Mouse (Mus musculus) lung, embryonic 15.5 days (tissue): ENCODE data around the gene Gm15557. TPM values are rescaled to one million over a fixed set of nuclear protein-coding genes. Genes with fewer than 3 reads are reported as not detected.
"Not testable (repeated sequence)": the region's sequence is repeated elsewhere in the genome, so short reads cannot be mapped to it uniquely, and the experiment has no call there.

Experiments
- ATAC-seq: fragments of 200-750 bp; cut with Nextera tagmentation; 2 replicates; pipeline ENCODE4 v1.8.0; 2017; ENCODE audit warnings: moderate number of reproducible peaks, borderline replicate concordance; ENCODE audit not compliant: low FRiP score, low TSS enrichment; ENCODE audit errors: extremely low read depth
- H3K27ac ChIP-seq: fragments of 300-500 bp; sonication (generic); 2 replicates; pipeline ENCODE4 v1.5.1; 2015; ENCODE audit warnings: moderate library complexity, mild to moderate bottlenecking, inconsistent platforms
- H3K27me3 ChIP-seq: fragments of 300-500 bp; sonication (generic); 2 replicates; pipeline ENCODE4 v1.6.1; 2015; ENCODE audit warnings: inconsistent platforms
- H3K36me3 ChIP-seq: fragments of 300-500 bp; sonication (generic); 2 replicates; pipeline ENCODE4 v1.6.1; 2015; ENCODE audit warnings: inconsistent platforms
- H3K4me1 ChIP-seq: fragments of 300-500 bp; sonication (generic); 2 replicates; pipeline ENCODE4 v1.6.1; 2015; ENCODE audit warnings: inconsistent platforms
- H3K4me2 ChIP-seq: fragments of 300-500 bp; sonication (generic); 2 replicates; pipeline ENCODE4 v1.6.1; 2015; ENCODE audit warnings: inconsistent platforms, mild to moderate bottlenecking, moderate library complexity
- H3K4me3 ChIP-seq: fragments of 300-500 bp; sonication (generic); 2 replicates; pipeline ENCODE4 v1.5.1; 2015; ENCODE audit warnings: mild to moderate bottlenecking, inconsistent platforms
- H3K9ac ChIP-seq: fragments of 300-500 bp; sonication (generic); 2 replicates; pipeline ENCODE4 v1.6.1; 2015; ENCODE audit warnings: inconsistent platforms
- H3K9me3 ChIP-seq: fragments of 300-500 bp; sonication (generic); 2 replicates; pipeline ENCODE4 v1.6.1; 2016; ENCODE audit warnings: inconsistent platforms
- WGBS: fragments of 180-500 bp; shearing (Covaris S2); methylation state at CpG from one replicate; pipeline ENCODE4 v1.1.7; 2015; 5-methylcytosine and 5-hydroxymethylcytosine counted together
- polyA plus RNA-seq: library from polyadenylated mRNA; unstranded; fragments of >200 nt; fragmentation: Nextera tagmentation; extraction: Ambion mirVana; gene quantifications from 2 replicates; pipeline ENCODE4 v1.2.1, GENCODE M21; 2015

Gene Gm15557
- not detected in 2 replicates for polyA plus RNA-seq

DNA sequence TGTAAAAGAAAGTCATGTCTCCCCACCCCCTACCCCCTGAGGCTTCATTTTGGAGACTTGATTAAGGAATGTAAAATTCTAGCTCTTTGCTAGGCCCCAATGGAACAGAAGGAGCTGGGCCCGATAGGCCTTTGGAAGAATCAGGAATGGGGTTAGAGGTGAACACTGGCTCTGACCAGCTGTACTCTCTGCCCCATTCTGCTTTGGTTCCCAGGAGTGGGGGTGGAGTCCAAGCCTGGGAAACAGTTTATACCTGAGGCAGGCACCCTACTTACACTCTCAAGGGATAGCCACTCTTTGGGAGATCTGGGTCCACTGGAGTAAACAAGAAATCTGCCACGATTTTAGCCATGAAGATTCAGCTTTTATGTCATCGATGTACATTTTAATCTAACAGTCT, at the start of gene Gm15557:
Gm15557 (plus strand) TSS at position 48 of the 400 bp plus-strand sequence.
- no peak within 1 kb of the TSS for H3K9ac ChIP-seq
- no peaks in the 10 kb centered on the region for H3K36me3 ChIP-seq
- H3K4me1 ChIP-seq, result peaks cover 23% of the 10 kb centered on the region; the same call in 1 of the 2 replicates
- H3K27ac ChIP-seq, result no peak within 1 kb of the TSS
- 93% methylated on average over 3 of the region's 3 CpGs for WGBS
- no peaks in the 10 kb centered on the region for H3K9me3 ChIP-seq
- ATAC-seq, result no peak
- no peak within 1 kb of the TSS; the same call in 1 of the 2 replicates for H3K4me2 ChIP-seq
- H3K4me3 ChIP-seq, result no peak within 1 kb of the TSS
- 0 out of 2 replicates have a peak, but pooled peaks cover 4% of the 10 kb centered on the region for H3K27me3 ChIP-seq

GRCm38 (mm10) chr2:155894307-155895045, 46.1 kb upstream of the Gm15557 start:
- H3K9ac ChIP-seq, result no peak overlapping the region
- no peaks in the 10 kb centered on the region for H3K9me3 ChIP-seq
- ATAC-seq, result no peak
- H3K27me3 ChIP-seq, result no peaks in the 10 kb centered on the region
- H3K4me2 ChIP-seq, result no peak overlapping the region
- 75% methylated on average over 13 of the region's 13 CpGs for WGBS
- H3K27ac ChIP-seq, result 0 out of 2 replicates have a peak overlapping the region, but pooled peaks have one; percentile 6
- no peaks in the 10 kb centered on the region for H3K4me1 ChIP-seq
- peaks cover 7% of the 10 kb centered on the region; the same call in 1 of the 2 replicates for H3K36me3 ChIP-seq
- H3K4me3 ChIP-seq, result no peak overlapping the region

DNA sequence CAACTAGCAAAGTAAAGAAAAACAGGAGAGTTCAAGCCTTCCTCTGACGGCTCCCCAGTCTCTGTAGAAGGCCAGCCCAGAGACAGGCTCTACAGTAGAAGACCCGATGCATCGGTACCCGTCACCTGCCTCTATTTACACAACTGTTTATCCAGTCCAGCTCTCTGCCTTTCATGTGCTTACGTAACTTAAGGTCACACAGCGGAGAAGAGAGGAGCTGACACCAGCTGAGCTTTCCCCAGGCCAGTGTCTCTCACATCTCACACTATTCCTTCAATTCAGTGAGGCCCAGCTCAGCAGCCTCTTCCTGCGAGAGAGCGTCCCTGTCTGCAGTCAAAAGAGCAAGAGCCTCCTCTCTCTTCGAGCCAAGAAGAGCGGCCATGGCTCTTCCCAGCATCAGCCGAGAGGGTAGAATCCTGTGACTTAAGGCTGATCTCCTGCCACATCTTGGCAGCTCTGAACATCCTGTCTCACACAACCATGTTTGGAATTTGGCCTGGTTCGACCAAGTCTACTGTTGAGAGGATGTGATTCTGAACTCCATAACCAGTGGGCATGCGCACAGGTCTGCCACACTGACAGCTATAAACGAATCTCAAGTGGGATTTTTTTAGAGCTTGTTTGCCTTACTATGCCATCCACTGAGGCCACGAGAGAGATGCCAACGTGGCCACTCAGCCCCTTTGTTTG, 45.3 kb upstream of the Gm15557 start:
- no peak for ATAC-seq
- 66% methylated on average over 16 of the region's 16 CpGs for WGBS
- no peaks in the 10 kb centered on the region for H3K4me1 ChIP-seq
- H3K4me3 ChIP-seq, result no peak overlapping the region
- H3K9ac ChIP-seq, result no peak overlapping the region
- H3K27me3 ChIP-seq, result no peaks in the 10 kb centered on the region
- H3K4me2 ChIP-seq, result no peak overlapping the region
- H3K9me3 ChIP-seq, result no peaks in the 10 kb centered on the region
- 0 out of 2 replicates have a peak overlapping the region, but pooled peaks have one; percentile 6 for H3K27ac ChIP-seq
- peaks cover 7% of the 10 kb centered on the region; the same call in 1 of the 2 replicates for H3K36me3 ChIP-seq

- H3K9ac ChIP-seq, result no peak overlapping the region
- no peak for ATAC-seq
These were observed 37.4 kb upstream of the Gm15557 start for GRCm38 (mm10) chr2:155902989-155903631.

GRCm38 (mm10) chr2:155903632-155904008, 36.9 kb upstream of the Gm15557 start:
- H3K4me3 ChIP-seq, result no peak overlapping the region
- no peaks in the 10 kb centered on the region for H3K9me3 ChIP-seq
- no peak overlapping the region for H3K27ac ChIP-seq
- H3K4me2 ChIP-seq, result no peak overlapping the region
- H3K27me3 ChIP-seq, result no peaks in the 10 kb centered on the region
- ATAC-seq, result no peak
- no peaks in the 10 kb centered on the region for H3K4me1 ChIP-seq
- no peak overlapping the region for H3K9ac ChIP-seq
- peaks cover 8% of the 10 kb centered on the region; the same call in 1 of the 2 replicates for H3K36me3 ChIP-seq
- 91% methylated on average over 6 of the region's 6 CpGs for WGBS

More at GRCm38 (mm10) chr2:155902989-155903631, 37.4 kb upstream of the Gm15557 start:
- peaks cover 7% of the 10 kb centered on the region; the same call in 1 of the 2 replicates for H3K36me3 ChIP-seq
- H3K4me3 ChIP-seq, result no peak overlapping the region
- no peaks in the 10 kb centered on the region for H3K27me3 ChIP-seq
- H3K4me1 ChIP-seq, result no peaks in the 10 kb centered on the region
- WGBS, result 85% methylated on average over 16 of the region's 16 CpGs
- H3K4me2 ChIP-seq, result no peak overlapping the region
- H3K27ac ChIP-seq, result no peak overlapping the region
- H3K9me3 ChIP-seq, result no peaks in the 10 kb centered on the region

DNA sequence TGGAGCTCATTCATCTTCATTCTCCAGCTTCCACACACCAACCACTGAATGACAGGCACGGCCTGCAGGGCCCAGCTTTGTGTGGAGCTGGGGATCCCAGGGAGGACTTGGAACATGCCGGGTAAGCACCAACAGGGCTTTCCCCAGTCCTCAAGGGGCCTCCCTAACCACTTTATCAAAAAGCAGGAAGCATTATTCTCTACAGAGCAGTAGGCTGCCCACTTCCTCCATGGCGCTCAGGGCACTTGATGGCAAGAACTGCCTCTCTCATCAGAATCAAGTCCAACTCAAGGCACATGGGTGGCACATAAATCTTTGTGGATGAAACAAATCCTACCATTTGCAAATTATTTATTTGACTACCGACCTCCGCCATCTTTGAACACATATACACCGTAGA, 25.8 kb upstream of the Gm15557 start:
- 86% methylated on average over 6 of the region's 6 CpGs for WGBS
- Histone ChIP-seq H3K4me2 (no peak overlapping the region), H3K27me3 (no peaks in the 10 kb centered on the region), H3K4me3 (no peak overlapping the region), H3K9ac (no peak overlapping the region), H3K9me3 (no peaks in the 10 kb centered on the region), H3K4me1 (no peaks in the 10 kb centered on the region), H3K27ac (no peak overlapping the region), H3K36me3 (peaks cover 37% of the 10 kb centered on the region)
- ATAC-seq, result no peak

DNA sequence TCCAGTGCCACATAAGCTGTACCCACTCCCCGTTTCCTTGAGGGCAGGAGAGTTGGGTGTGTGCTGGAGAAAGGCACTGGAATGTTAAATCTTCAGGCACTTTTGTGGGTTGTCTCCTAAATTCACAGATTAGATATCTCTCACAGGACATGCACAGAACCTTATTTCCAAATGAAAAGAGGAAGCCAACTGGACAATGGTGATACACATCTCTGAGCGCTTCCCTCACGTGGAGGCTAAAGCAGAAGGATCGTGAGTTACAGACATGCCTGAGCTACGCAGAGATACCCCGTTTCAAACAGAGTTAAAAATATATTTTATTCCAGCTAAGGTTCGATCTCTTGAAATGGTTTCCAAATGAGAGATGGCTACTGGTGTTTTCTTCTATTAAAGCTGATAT, 17.4 kb upstream of the Gm15557 start:
- ATAC-seq, result no peak
- no peaks in the 10 kb centered on the region for H3K4me1 ChIP-seq
- no peak overlapping the region for H3K4me2 ChIP-seq
- no peaks in the 10 kb centered on the region for H3K27me3 ChIP-seq
- peaks cover 20% of the 10 kb centered on the region for H3K36me3 ChIP-seq
- no peak overlapping the region for H3K27ac ChIP-seq
- WGBS, result 91% methylated on average over 7 of the region's 7 CpGs
- H3K4me3 ChIP-seq, result no peak overlapping the region
- H3K9me3 ChIP-seq, result no peaks in the 10 kb centered on the region
- H3K9ac ChIP-seq, result no peak overlapping the region

GRCm38 (mm10) chr2:155925213-155925612, 15.3 kb upstream of the Gm15557 start:
- WGBS, result 92% methylated on average over 6 of the region's 6 CpGs
- not testable (repeated sequence) for H3K27ac ChIP-seq, H3K27me3 ChIP-seq, H3K4me3 ChIP-seq, H3K9ac ChIP-seq, H3K4me1 ChIP-seq, H3K9me3 ChIP-seq, ATAC-seq, H3K4me2 ChIP-seq
- peaks cover 12% of the 10 kb centered on the region; the same call in 1 of the 2 replicates for H3K36me3 ChIP-seq

DNA sequence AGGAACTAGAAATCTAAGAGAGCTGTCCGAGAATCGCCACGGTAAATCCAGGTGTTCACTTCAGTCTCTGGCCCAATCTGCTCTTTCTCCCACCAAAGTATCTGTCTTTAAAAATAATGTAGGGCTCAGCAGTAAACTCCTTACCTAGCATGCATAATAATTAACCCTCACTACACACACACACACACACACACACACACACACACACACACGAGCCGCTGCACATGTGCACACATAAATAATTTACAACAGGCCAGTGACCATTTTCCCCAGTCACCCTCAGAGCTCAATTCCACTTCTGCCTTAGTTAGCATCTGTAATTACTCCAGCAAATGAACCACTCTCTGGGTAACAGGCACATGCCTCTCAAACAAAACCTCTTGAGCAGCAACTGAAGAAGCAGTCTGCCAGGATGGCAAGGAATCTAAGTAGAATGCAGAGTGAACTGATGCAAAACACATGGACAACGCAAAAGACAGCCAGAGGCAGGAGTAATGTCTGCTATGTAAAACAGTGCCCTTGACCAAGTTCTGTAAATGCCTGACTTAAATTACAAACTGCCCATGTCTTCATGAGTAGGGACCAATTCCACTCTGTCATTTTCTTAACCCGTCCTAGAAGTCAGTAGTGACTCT, 11.7 kb upstream of the Gm15557 start:
- Histone ChIP-seq H3K27ac (no peak overlapping the region), H3K36me3 (0 out of 2 replicates have a peak, but pooled peaks cover 4% of the 10 kb centered on the region), H3K27me3 (no peaks in the 10 kb centered on the region), H3K9ac (no peak overlapping the region), H3K4me3 (peak overlapping the region; percentile 68), H3K4me2 (peak overlapping the region; percentile 66), H3K9me3 (no peaks in the 10 kb centered on the region), H3K4me1 (0 out of 2 replicates have a peak, but pooled peaks cover 14% of the 10 kb centered on the region)
- WGBS, result 70% methylated on average over 7 of the region's 7 CpGs
- ATAC-seq, result no peak

DNA sequence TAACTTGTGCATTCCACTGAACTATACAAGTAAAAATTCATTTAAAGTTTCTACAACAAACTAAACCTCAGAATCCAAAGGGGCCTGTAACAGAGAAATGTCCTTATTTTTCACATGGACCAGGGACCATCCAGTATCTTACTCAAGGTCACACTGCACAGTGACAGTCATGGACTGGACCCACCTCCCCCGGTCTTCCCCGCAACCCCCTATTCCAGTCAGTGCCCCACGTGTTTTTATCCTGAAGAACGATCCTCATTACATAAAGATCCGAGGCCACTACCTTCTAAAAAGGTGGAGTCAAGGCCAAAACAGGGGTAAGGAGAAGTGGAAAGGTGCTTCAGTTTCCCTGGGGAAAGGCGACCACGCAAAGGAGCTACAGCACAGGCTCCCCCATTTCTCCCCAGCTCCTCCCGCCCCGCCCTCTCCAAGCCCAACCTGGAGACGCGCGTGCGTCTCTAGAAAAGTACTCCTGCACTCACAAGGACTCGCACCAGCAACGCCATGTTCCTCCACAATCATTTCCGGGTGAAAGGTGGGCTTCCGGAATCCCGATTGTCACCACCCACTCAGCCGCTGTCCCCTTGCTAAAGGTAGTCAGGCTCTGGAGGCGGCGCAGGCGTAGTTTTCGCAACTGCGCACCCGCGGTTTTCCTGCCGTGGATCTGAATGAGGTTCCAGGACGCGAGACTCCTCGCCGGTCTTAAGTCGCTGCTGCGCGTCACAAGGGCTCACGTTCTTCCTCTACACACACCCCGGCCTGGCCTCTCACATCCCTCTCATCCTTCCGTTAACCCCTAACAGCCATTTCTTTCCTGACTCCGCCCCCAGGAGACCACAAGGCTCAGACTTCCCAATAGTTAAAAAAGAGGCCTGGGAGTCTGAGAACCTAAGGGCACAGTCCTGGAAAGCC, 10.7 kb upstream of the Gm15557 start, which contains the start of gene Uqcc1:
Uqcc1 (minus strand) TSS at position 780 of the 912 bp plus-strand sequence.
- 0 out of 2 replicates have a peak, but pooled peaks cover 14% of the 10 kb centered on the region for H3K4me1 ChIP-seq
- under 1% methylated on average over 38 of the region's 38 CpGs for WGBS
- no peaks in the 10 kb centered on the region for H3K9me3 ChIP-seq
- H3K4me2 ChIP-seq, result peak within 1 kb of the TSS; percentile 66
- peak within 1 kb of the TSS; percentile 68 for H3K4me3 ChIP-seq
- H3K27me3 ChIP-seq, result no peaks in the 10 kb centered on the region
- peak within 1 kb of the TSS; percentile 53 for H3K9ac ChIP-seq
- H3K27ac ChIP-seq, result peak within 1 kb of the TSS; percentile 87
- H3K36me3 ChIP-seq, result 0 out of 2 replicates have a peak, but pooled peaks cover under 1% of the 10 kb centered on the region
- peak; percentile 95 for ATAC-seq
